ENCODE assay signal across 9 mouse cellular contexts in genomic region chr9:79617336-79617735, GRCm38 (mm10).
DNase-seq lines count a peak whose midpoint lies in the region; ATAC-seq and TF ChIP-seq lines count a peak whose summit lies in the region.
"Had no signal": no experiment of that assay in that cellular context is flagged by ENCODE, and none has a peak within 500 bp of the region (broad histone marks: within the 10 kb centered on the region; RNA-seq: fewer than 3 reads in every experiment).

No protein-coding gene starts in this region.

- H3K9me3 ChIP-seq in midbrain, embryonic 14.5 days (ENCODE audit: control insufficient read depth, low read length) = no peaks in the 10 kb centered on the region
- no peaks in the 10 kb centered on the region for H3K9me3 ChIP-seq in midbrain, postnatal 0 days (ENCODE audit: low read length)
- no peaks in the 10 kb centered on the region for H3K9me3 ChIP-seq in embryonic facial prominence, embryonic 14.5 days (ENCODE audit: control insufficient read depth, low read length)

- peak; percentile 11 for DNase-seq in midbrain, embryonic 14.5 days
- no peak for DNase-seq in midbrain, postnatal 0 days (ENCODE audit: low spot score)
- peak; percentile 62 for DNase-seq in embryonic facial prominence, embryonic 14.5 days (ENCODE audit: low spot score)
- DNase-seq in kidney, postnatal 14 days = peak; percentile 61
- peak; percentile 18 for DNase-seq in skeletal muscle tissue, adult 2 months (ENCODE audit: low read depth, low spot score)
- DNase-seq in c-Kit-positive CD71-positive TER-119-positive erythroid progenitor cells, embryonic 14.5 days (ENCODE audit: low spot score) = no peak
- no peak for DNase-seq in cerebellum, postnatal 10 days
- no peak for DNase-seq in gastrocnemius, postnatal 36 days

- H3K4me3 ChIP-seq in midbrain, embryonic 14.5 days (replicated peaks; ENCODE audit: low read depth, low read length) = no peak overlapping the region
- H3K4me3 ChIP-seq in midbrain, postnatal 0 days (ENCODE audit: low read depth, low read length) = no peak overlapping the region
- no peak overlapping the region for H3K4me3 ChIP-seq in embryonic facial prominence, embryonic 14.5 days (ENCODE audit: low read depth, low read length)
- H3K4me3 ChIP-seq: left cerebral cortex, adult 2 months had no signal

- no peak for ATAC-seq in midbrain, embryonic 14.5 days (ENCODE audit: low FRiP score, low TSS enrichment)
- no peak for ATAC-seq in midbrain, postnatal 0 days (ENCODE audit: low FRiP score)
- no peak for ATAC-seq in embryonic facial prominence, embryonic 14.5 days (ENCODE audit: low read depth)

- TF ChIP-seq CTCF in midbrain, postnatal 0 days (IDR thresholded peaks at IDR 0.05) = no peak

- no peak overlapping the region for H3K4me2 ChIP-seq in midbrain, embryonic 14.5 days (ENCODE audit: low read length)
- H3K4me2 ChIP-seq in midbrain, postnatal 0 days (ENCODE audit: low read depth, low read length, poor library complexity, severe bottlenecking) = no peak overlapping the region
- H3K4me2 ChIP-seq in embryonic facial prominence, embryonic 14.5 days (ENCODE audit: low read depth, low read length) = no peak overlapping the region

- intact Hi-C loops in gastrocnemius, postnatal 36 days (cut with DNase I) = no loop called here

- H3K27ac ChIP-seq in midbrain, embryonic 14.5 days (replicated peaks; ENCODE audit: low read depth, low read length) = no peak overlapping the region
- H3K27ac ChIP-seq in midbrain, postnatal 0 days (ENCODE audit: low read depth, low read length) = no peak overlapping the region
- no peak overlapping the region for H3K27ac ChIP-seq in embryonic facial prominence, embryonic 14.5 days (replicated peaks; ENCODE audit: low read depth, low read length)
- H3K27ac ChIP-seq: left cerebral cortex, adult 2 months had no signal

- H3K36me3 ChIP-seq in midbrain, embryonic 14.5 days (ENCODE audit: control insufficient read depth, insufficient read depth, low read length) = no peaks in the 10 kb centered on the region
- H3K36me3 ChIP-seq in midbrain, postnatal 0 days (ENCODE audit: insufficient read depth, low read length) = no peaks in the 10 kb centered on the region
- H3K36me3 ChIP-seq in embryonic facial prominence, embryonic 14.5 days (ENCODE audit: control insufficient read depth, insufficient read depth, low read length) = peaks cover 72% of the 10 kb centered on the region

- H3K4me1 ChIP-seq in midbrain, embryonic 14.5 days (ENCODE audit: control insufficient read depth, insufficient read depth, low read length) = no peaks in the 10 kb centered on the region
- H3K4me1 ChIP-seq in midbrain, postnatal 0 days (ENCODE audit: insufficient read depth, low read length) = no peaks in the 10 kb centered on the region
- no peaks in the 10 kb centered on the region for H3K4me1 ChIP-seq in embryonic facial prominence, embryonic 14.5 days (ENCODE audit: control insufficient read depth, insufficient read depth, low read length)

- WGBS in midbrain, embryonic 14.5 days = 23% methylated on average over 3 of the region's 3 CpGs
- WGBS in midbrain, postnatal 0 days = 22% methylated on average over 3 of the region's 3 CpGs
- 21% methylated on average over 3 of the region's 3 CpGs for WGBS in embryonic facial prominence, embryonic 14.5 days

- H3K27me3 ChIP-seq in midbrain, embryonic 14.5 days (ENCODE audit: control insufficient read depth, insufficient read depth, low read length) = no peaks in the 10 kb centered on the region
- no peaks in the 10 kb centered on the region for H3K27me3 ChIP-seq in midbrain, postnatal 0 days (ENCODE audit: insufficient read depth, low read length)
- no peaks in the 10 kb centered on the region for H3K27me3 ChIP-seq in embryonic facial prominence, embryonic 14.5 days (replicated peaks; ENCODE audit: control insufficient read depth, insufficient read depth, low read length)

- no peak overlapping the region for H3K9ac ChIP-seq in midbrain, embryonic 14.5 days (replicated peaks; ENCODE audit: low read length)
- no peak overlapping the region for H3K9ac ChIP-seq in midbrain, postnatal 0 days (replicated peaks; ENCODE audit: low read length, poor library complexity, severe bottlenecking)
- no peak overlapping the region for H3K9ac ChIP-seq in embryonic facial prominence, embryonic 14.5 days (ENCODE audit: low read depth, low read length)

Comparison
In these comparisons a context has a peak if more than half of its experiments do, and no peak if none do; other contexts are left out.
1. DNase-seq: peak in midbrain, embryonic 14.5 days (single experiment), embryonic facial prominence, embryonic 14.5 days (single experiment), kidney, postnatal 14 days (single experiment) and skeletal muscle tissue, adult 2 months (single experiment); none in midbrain, postnatal 0 days (single experiment), c-Kit-positive CD71-positive TER-119-positive erythroid progenitor cells, embryonic 14.5 days (single experiment), cerebellum, postnatal 10 days (0 of 2) and gastrocnemius, postnatal 36 days (0 of 2).